Mouse (Mus musculus): ENCODE measurements around the gene Cryab.
A peak's percentile ranks its signal among the peaks of the same experiment; 100 is the strongest.

Gene Cryab

DNA sequence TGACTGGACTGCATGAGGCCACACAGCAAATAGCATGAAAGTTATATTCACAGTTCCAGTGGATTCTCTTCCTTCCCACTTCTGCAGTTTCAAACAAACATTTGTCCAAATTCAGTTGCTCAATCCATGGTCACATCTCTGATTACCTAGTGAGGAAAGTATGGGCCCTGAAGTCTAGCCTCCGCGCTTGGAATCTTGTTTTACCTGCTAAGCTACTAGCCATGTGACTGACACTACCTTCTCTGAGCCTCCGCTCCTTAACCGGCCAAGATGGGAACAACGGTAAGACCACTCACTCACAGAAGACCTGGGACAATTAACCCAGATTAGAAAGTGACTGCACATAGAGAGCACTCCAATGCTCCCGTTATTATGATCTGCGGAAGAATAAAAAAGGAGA, 5.3 kb upstream of the Cryab start:
- no peak for DNase-seq

DNA sequence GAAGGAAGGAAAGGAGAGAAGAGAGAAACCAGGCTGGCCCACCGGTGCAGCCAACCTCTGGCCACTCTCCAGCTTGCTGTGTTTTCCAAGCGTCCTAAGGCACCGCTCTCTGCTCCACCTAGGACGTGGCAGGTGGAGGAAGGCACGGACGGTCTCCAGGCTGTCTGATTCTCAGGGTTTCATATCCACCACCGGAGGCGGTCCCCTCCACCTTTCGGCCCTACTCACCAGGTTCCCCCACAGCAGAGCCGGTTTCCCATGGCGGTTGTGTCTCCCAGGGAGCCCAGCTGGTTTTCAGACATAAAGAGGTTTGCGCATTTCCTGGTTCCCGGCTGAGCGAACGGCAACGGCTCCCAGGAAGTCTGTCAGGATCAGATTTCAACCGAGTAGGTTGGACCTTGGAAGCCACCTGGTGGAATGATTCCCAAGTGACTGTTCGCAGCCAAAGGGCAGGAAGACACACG, 4.9 kb upstream of the Cryab start, which contains the start of gene 2310030G06Rik:
TSS of gene 2310030G06Rik (minus strand) at position 323 of the 464 bp plus-strand sequence.
- no peak for DNase-seq

DNA sequence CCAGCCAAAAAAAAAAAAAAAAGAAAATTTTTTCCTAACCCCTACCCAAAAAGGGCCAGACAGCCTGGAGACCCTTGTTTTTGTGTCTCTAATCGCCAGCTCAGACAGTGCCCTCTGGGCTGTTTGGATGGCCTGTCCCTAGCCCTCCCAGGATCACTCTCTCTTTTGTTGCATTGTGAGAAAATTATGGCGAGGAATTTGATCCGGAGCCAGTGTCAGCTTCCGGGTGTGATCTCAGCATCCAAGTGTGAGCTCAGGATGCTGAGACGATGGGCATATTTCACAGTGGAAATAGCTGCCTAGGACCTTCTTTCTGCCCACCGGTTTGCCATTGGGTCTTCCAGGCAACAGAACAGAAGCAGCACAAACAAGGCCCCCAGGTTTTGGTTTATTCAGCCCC, 419 bp upstream of the Cryab start:
- DNase-seq = no peak

- DNase-seq = no peak
These were observed 1.0 kb downstream of the Cryab start, which contains the start of gene Hspb2 for GRCm38 (mm10) chr9:50752054-50752602. Gene Hspb2 (minus strand): TSS chr9:50752354.

DNA sequence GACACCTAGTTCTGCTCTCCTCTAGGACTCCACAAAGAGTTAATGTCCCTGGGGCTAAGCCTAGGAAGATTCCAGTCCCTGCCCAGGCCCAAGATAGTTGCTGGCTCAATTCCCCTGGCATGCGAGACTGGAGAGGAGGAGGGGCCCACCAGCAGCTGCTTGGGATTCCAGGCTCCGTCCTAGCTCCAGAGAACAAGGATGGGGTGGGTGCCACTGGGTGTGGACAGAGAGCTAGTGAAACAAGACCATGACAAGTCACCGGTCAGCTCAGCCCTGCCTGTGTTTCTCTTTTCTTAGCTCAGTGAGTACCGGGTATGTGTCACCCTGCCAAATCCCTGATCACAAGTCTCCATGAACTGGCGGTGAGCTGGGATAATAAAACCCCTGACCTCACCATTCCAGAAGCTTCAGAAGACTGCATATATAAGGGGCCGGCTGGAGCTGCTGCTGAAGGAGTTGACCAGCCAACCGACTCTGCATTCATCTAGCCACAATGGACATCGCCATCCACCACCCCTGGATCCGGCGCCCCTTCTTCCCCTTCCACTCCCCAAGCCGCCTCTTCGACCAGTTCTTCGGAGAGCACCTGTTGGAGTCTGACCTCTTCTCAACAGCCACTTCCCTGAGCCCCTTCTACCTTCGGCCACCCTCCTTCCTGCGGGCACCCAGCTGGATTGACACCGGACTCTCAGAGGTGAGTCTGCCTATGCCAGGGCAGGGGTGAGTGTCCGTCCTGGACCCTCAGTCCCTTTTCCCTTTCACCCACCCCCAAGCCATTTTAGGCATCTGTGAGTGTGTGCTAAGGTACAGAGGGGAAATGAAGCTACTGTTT, 1.9 kb downstream of the Cryab start:
- peak; percentile 90 for DNase-seq

GRCm38 (mm10) chr9:50753947-50754346, 2.8 kb downstream of the Cryab start:
- DNase-seq = peak; percentile 68

DNA sequence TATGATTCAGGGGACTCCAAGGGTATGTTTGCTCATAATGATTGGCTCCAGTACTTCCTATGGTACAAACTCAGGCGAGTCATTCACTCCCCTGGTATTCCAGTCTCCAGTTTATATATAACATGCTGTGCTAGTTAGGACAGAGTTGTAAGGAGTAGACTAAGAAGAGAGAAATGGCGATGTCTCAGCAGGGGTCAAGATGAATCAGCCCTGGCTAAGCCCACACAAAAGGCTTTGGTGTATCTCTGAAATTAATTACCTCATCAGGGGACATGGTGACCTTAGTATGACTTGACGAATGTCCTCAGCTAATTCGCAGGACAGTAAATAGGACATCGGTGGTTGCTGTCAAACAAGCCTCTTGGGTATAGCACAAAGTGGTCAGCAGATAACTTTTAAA, 5.6 kb downstream of the Cryab start:
- DNase-seq = no peak

- DNase-seq = no peak
These were observed 10.6 kb downstream of the Cryab start for GRCm38 (mm10) chr9:50761520-50762243.

GRCm38 (mm10) chr9:50763331-50763730, 12.2 kb downstream of the Cryab start:
- no peak for DNase-seq

DNA sequence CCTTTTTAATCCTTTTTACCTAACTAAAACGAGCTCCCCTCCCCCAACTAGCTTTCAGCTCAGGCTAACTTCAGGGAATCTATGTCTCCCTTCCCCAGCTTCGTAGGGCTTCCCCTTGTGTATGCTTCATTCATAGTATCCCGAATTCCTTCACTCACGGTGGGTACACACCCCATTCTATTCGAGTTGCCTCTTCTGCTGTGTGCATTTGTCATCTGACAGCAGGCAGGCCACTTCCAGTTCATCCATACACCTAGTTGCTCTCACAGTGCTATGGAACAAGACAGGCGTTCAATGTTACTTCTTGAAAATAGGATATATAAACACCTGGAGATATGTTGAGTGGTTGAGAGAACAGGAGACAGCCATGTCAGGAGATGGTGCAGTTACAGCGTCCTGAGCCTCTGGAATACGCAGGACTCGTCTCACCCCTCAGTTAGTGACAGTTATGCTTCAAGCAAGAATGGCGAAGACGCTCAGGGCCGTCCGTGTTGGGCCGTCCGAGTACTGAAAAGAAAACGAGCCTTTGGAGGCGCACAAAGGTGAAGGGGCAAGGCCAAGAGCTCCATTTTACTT, 16.5 kb downstream of the Cryab start:
- DNase-seq = no peak

DNA sequence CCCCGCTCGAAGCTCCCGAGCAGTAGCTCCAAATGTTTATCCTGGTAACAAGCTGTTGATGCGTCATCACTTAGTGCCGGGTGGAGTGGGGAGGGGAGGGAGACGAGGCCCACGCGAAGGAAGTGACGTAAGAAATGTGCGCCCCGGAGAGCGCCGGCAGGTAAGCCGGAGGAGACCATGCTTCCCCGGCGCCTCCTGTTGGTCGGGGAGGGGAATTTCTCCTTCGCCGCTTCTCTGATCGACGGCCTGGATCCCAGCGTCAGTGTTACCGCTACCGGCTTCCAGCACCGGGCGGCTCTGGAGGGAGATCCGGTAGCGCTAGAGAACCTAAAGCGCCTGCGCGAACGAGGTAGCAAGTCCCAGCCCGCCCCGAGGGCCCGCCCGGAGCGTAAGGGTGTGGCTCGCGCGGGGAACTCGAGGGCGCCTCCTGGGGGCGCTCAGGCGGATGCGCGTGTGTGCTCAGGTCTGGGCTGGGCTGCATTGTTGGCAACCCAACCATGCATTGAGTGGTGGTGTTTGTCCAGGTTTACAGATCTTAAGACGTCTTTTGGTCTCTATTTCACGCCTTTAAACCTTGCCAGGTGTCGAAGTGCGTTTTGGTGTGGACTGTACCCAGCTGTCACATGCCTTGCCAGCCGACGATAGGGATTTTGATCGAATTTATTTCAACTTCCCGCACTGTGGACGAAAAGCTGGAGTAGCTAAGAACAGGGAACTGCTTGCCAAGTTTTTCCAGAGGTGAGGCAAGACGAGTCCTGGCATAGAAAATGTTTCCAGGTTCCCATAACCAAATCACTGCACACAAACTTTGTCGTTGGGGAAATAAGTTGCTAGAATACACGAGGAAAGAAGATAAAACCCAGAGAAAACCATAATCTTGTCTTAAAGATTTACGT, 17.2 kb downstream of the Cryab start, which contains the start of gene Fdxacb1:
TSS of gene Fdxacb1 (plus strand) at position 130 of the 896 bp plus-strand sequence.
- DNase-seq = peak; percentile 99

DNA sequence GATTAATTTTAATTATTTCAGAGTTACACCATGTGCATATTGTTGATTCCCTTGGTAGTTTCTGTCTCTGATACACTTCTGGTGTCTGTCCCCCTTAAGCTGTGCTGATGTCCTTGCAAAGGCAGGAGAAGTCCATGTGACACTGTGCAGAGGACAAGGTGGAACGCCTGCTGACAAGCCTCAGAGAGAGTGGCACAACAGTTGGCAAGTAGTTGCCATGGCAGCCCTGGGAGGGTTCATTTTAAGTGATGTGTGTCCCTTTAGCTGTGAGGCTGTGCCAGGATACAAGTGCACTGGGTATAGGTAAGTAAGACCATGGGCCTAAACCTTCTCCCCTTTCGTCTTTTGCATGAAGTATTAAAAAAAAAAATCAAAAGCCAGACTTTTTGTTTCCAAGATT, 18.9 kb downstream of the Cryab start:
- no peak for DNase-seq

DNA sequence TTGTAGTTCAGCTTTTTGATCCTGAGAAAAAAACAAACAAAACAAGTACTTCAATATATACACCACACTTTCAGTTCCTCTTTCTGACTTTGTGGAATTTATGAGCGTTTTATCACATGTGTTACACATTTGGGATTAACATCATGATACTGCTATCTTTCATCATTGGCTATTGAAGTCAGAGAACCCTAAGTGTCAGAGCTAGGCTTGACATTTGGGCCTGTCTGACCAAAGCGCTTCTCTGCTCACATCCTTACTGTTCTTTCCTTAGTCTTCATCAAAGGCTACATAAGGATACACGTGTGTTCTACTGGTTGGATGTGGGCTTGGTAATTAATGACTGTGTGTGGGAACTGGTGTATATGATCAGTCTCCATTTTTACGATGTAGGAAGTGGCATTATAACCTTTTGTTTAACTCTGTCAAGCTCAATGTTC, 22.9 kb downstream of the Cryab start:
- DNase-seq = no peak

DNA sequence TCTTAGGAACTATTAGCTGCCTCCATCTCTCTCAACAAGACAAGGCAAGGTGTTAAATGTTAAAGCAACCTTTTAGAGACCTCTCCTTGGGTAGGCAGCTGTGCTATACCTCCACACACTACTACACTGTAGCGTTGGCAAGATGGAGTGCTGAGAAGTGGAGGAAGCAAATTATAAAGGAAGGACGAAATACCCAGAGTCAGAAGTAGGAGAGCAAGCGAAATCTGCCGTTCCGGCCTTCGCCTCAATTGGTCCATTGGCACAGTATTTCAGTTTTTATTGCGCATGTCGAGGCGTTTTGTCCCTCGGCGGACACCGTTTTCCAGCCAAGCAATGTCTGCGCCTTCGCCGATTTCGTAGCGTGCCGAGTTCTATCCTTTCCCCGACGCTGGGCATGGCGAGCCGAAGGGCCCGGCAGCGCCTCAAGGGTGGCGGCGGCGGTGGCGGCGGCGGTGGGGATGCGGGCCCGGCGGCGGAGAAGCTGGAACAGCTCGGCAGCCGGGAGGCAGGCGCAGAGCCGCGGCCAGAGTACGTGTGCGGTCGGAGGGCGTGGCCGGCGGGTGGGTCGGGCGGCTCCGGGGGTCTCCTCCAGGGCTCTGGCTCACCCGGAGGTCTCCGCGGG, 24.0 kb downstream of the Cryab start, which contains the start of the genes Alg9 and 1110032A03Rik:
TSS of gene Alg9 (plus strand) at position 29 of the 622 bp plus-strand sequence.
TSS of gene 1110032A03Rik (minus strand) at position 530 of the 622 bp plus-strand sequence.
- peak; percentile 80 for DNase-seq

- no peak for DNase-seq
These were observed 24.6 kb downstream of the Cryab start for GRCm38 (mm10) chr9:50775662-50776126.

DNA sequence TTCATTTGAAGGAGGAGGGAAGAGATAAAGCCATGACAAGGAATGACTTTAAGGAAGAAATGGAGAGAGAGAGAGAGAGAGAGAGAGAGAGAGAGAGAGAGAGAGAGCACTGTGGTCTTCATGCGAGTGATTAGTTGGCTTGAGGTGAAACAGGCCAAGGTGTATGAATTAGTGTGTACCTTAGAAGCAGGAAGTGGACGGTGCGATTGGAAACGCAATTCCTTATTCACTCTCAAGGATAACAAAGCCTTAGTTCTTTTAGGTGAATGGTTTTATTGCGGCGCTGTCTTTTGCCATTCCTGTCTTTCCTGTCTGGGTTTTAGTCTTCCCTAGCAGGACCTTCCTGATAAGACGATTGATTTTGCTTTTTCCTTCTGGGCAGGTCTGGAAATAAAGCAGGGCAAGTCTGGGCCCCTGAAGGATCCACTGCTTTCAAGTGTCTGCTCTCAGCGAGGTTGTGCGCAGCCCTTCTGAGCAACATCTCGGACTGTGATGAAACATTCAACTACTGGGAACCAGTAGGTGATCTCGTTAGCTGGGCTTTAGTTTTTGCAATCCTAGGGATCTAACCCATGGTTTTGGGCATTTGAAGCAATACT, 25.1 kb downstream of the Cryab start:
- no peak for DNase-seq

DNA sequence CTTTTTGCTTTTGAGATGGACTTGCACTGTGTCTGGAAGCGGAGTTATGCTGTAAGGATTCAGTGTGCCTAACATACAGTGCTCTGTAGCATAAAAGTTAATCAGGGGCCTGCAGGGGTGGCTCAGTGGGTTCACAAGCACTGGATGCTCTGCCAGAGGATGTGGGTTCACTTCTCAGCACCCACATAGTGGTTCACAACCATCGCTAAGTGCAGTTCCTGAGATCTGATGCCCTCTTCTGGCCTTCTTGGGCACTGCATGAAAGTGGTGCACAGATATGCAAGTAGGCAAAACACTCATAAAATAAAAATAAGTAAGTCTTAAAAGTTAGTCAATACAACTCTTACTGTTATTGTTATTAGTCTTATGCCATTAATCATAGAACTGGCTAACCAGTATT, 31.0 kb downstream of the Cryab start:
- DNase-seq = no peak

- no peak for DNase-seq
These were observed 44.1 kb downstream of the Cryab start for GRCm38 (mm10) chr9:50795266-50795665.

DNA sequence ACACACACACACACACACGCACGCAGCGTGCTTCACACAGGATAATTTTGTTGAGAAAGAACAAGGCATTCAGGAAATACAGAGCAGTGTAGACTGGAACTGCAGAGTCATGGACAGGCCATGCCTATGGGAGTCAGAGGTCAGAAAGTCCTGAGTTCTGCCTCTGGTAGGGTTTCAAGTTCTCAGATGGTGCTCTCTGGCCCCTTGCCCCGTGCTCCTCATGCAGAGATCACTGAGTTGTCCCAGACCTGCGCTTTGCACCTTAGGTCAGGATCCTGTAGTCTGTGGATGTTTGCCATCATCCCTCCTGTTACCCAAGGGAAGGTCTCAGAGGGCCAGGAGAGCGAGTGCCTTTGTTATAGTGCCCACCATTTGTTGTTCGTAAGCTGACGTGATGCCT, 45.7 kb downstream of the Cryab start:
- DNase-seq = no peak

DNA sequence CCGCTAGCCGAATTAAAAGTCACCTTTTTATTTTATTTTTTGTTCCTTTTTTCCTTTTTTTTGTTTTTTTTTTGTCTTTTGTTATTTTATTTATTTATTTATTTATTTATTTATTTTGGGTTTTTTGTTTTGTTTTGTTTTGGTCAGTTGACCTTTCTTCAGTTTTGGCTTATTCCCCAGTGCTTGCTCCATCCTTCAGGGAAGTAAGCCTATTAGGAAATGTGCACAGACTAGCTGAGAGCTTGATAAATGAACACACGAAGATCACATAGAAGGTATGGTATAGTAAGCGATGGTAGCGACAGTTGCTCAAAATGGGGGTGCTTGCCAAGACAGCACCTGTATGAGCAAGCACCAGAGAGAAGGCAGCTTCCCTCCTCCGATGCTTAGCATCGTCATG, 46.5 kb downstream of the Cryab start:
- DNase-seq = no peak

DNA sequence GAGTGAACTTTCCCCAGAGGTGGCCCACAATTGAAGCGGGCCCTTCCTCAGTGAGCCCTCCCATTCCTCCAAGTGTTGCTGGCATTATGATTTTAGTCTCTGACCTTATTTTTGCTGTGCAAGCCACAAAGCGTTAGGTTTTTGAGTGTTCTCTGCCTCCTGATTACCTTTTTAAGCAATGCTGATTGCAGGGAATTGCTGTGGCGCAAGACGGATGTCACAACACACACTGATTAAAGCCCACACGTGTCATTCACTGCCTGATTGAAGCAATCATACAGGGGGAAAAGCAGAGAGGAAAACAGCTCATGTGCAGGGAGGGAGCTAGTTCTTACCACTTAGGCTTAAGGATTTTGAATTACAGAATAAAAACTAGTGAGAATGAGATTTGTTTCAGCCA, 47.2 kb downstream of the Cryab start:
- no peak for DNase-seq

Data from layer of hippocampus, adult 9-11 months (tissue).